Mouse (Mus musculus) thymus, adult 2 months (tissue): ENCODE data around the gene Lrp1.

ENCODE experiments used
- CTCF ChIP-seq: fragments of 200-500 bp; IDR thresholded peaks from 2 replicates; pipeline ENCODE4 v1.5.1; 2012; ENCODE audit warnings: mild to moderate bottlenecking, control low read depth, low read length, moderate library complexity, borderline replicate concordance; ENCODE audit not compliant: control insufficient read depth, poor library complexity, insufficient read depth; ENCODE audit errors: extremely low read depth
- POLR2A ChIP-seq: fragments of 200-500 bp; IDR thresholded peaks from 2 replicates; pipeline ENCODE4 v1.6.1; 2012; ENCODE audit warnings: mild to moderate bottlenecking, low read length, control low read depth, moderate library complexity; ENCODE audit not compliant: control insufficient read depth, poor library complexity, insufficient read depth; ENCODE audit errors: extremely low read depth

GRCm38 (mm10) chr10:127583649-127584048 is 37.3 kb downstream of the Lrp1 start:
- TF ChIP-seq CTCF (no peak), POLR2A (no peak)
